ENCODE assay signal across 9 mouse cellular contexts in genomic region chr7:142531973-142532521, GRCm38 (mm10). TPM values are rescaled to one million over a fixed set of nuclear protein-coding genes. Genes with fewer than 3 reads are reported as not detected.
DNase-seq lines count a peak whose midpoint lies in the region; ATAC-seq lines count a peak whose summit lies in the region.
"Had no signal": no experiment of that assay in that cellular context is flagged by ENCODE, and none has a peak within 500 bp of the region (broad histone marks: within the 10 kb centered on the region; RNA-seq: fewer than 3 reads in every experiment).

No protein-coding gene starts in this region.

- H3K4me2 ChIP-seq in embryonic facial prominence, embryonic 13.5 days, result peak overlapping the region; percentile 80; the same call in 1 of the 2 replicates
- no peak overlapping the region; the same call in 1 of the 2 replicates for H3K4me2 ChIP-seq in hindbrain, embryonic 16.5 days (ENCODE audit: low read length)
- H3K4me2 ChIP-seq in midbrain, embryonic 14.5 days (ENCODE audit: low read length), result peak overlapping the region; percentile 81

- H3K4me3 ChIP-seq in embryonic facial prominence, embryonic 13.5 days, result no peak overlapping the region
- no peak overlapping the region for H3K4me3 ChIP-seq in hindbrain, embryonic 16.5 days (ENCODE audit: low read length)
- H3K4me3 ChIP-seq in midbrain, embryonic 14.5 days (replicated peaks; ENCODE audit: low read depth, low read length), result peak overlapping the region; percentile 73; the same call in 1 of the 2 replicates

- WGBS in embryonic facial prominence, embryonic 13.5 days, result 86% methylated on average over 4 of the region's 4 CpGs
- 70% methylated on average over 4 of the region's 4 CpGs for WGBS in hindbrain, embryonic 16.5 days
- WGBS in midbrain, embryonic 14.5 days, result 86% methylated on average over 4 of the region's 4 CpGs

- H3K36me3 ChIP-seq in embryonic facial prominence, embryonic 13.5 days, result peaks cover 13% of the 10 kb centered on the region
- no peaks in the 10 kb centered on the region; the same call in 1 of the 2 replicates for H3K36me3 ChIP-seq in hindbrain, embryonic 16.5 days (ENCODE audit: control insufficient read depth, insufficient read depth, low read length)
- H3K36me3 ChIP-seq in midbrain, embryonic 14.5 days (ENCODE audit: control insufficient read depth, insufficient read depth, low read length), result peaks cover 3% of the 10 kb centered on the region; the same call in 1 of the 2 replicates

- no peak for ATAC-seq in embryonic facial prominence, embryonic 13.5 days (ENCODE audit: insufficient number of reproducible peaks, insufficient read depth, low FRiP score, low TSS enrichment, low read depth)
- peak; percentile 41 for ATAC-seq in hindbrain, embryonic 16.5 days
- peak; percentile 19; the same call in 1 of the 2 replicates for ATAC-seq in midbrain, embryonic 14.5 days (ENCODE audit: low FRiP score, low TSS enrichment)

- H3K9me3 ChIP-seq in embryonic facial prominence, embryonic 13.5 days, result no peaks in the 10 kb centered on the region
- no peaks in the 10 kb centered on the region for H3K9me3 ChIP-seq in hindbrain, embryonic 16.5 days (ENCODE audit: control insufficient read depth, low read length)
- H3K9me3 ChIP-seq in midbrain, embryonic 14.5 days (ENCODE audit: control insufficient read depth, low read length), result no peaks in the 10 kb centered on the region

- H3K27me3 ChIP-seq in embryonic facial prominence, embryonic 13.5 days, result no peaks in the 10 kb centered on the region
- no peaks in the 10 kb centered on the region for H3K27me3 ChIP-seq in hindbrain, embryonic 16.5 days (replicated peaks; ENCODE audit: control insufficient read depth, insufficient read depth, low read length)
- no peaks in the 10 kb centered on the region for H3K27me3 ChIP-seq in midbrain, embryonic 14.5 days (ENCODE audit: control insufficient read depth, insufficient read depth, low read length)

- peak overlapping the region; percentile 97 for H3K27ac ChIP-seq in embryonic facial prominence, embryonic 13.5 days
- no peak overlapping the region for H3K27ac ChIP-seq in hindbrain, embryonic 16.5 days (ENCODE audit: low read depth, low read length)
- peak overlapping the region; percentile 78 for H3K27ac ChIP-seq in midbrain, embryonic 14.5 days (replicated peaks; ENCODE audit: low read depth, low read length)

- DNase-seq in gastrocnemius, postnatal 25 days, result peak; percentile 65
- DNase-seq in gastrocnemius, adult 18-20 months (ENCODE audit: low spot score), result no peak
- DNase-seq in midbrain, embryonic 14.5 days, result no peak
- DNase-seq in right cerebral cortex, adult 2 months (ENCODE audit: low spot score in 2 of 2), result no peak
- no peak for DNase-seq in left cerebral cortex, adult 11 months (ENCODE audit: low spot score)
- no peak for DNase-seq in thymus, postnatal 10 days (ENCODE audit: low spot score in 2 of 2)
- DNase-seq: lung, adult 2 months had no signal

- peak overlapping the region; percentile 91 for H3K9ac ChIP-seq in embryonic facial prominence, embryonic 13.5 days
- no peak overlapping the region; the same call in 1 of the 2 replicates for H3K9ac ChIP-seq in hindbrain, embryonic 16.5 days (ENCODE audit: low read depth, low read length)
- H3K9ac ChIP-seq in midbrain, embryonic 14.5 days (replicated peaks; ENCODE audit: low read length), result no peak overlapping the region

- peaks cover 62% of the 10 kb centered on the region for H3K4me1 ChIP-seq in embryonic facial prominence, embryonic 13.5 days
- peaks cover 13% of the 10 kb centered on the region for H3K4me1 ChIP-seq in hindbrain, embryonic 16.5 days (ENCODE audit: control insufficient read depth, insufficient read depth, low read depth, low read length)
- H3K4me1 ChIP-seq in midbrain, embryonic 14.5 days (ENCODE audit: control insufficient read depth, insufficient read depth, low read length), result peaks cover 15% of the 10 kb centered on the region

RNA-seq across cellular contexts. Expression of gene Mrpl23, which starts 0.4 kb away (rescaled TPM):
- total RNA-seq in gastrocnemius, postnatal 25 days (2021), result 10 to 100 TPM in 1 of 2 experiments, 1 to 10 TPM in 1; 8.6 to 18.3 TPM
- total RNA-seq in gastrocnemius, adult 18-20 months (2021), result 1 to 10 TPM; 1.7 to 1.9 TPM
- polyA plus RNA-seq in embryonic facial prominence, embryonic 13.5 days (2015; fragmentation: Nextera tagmentation; extraction: Ambion mirVana), result 36.0 and 36.7 TPM in 2 replicates
- 22.3 and 26.2 TPM in 2 replicates for polyA plus RNA-seq in hindbrain, embryonic 16.5 days (2015; fragmentation: Nextera tagmentation; extraction: Ambion mirVana)
- 11.9 and 23.9 TPM in 2 replicates for polyA plus RNA-seq in midbrain, embryonic 14.5 days (2014; fragmentation: Nextera tagmentation; extraction: Ambion mirVana)

RNA-seq across cellular contexts. Expression of gene Tnnt3, which starts 33.4 kb away (rescaled TPM):
- total RNA-seq in gastrocnemius, postnatal 25 days (2021), result over 10,000 TPM; 28,170 to 31,317 TPM
- total RNA-seq in gastrocnemius, adult 18-20 months (2021), result over 10,000 TPM; 35,269 to 35,976 TPM
- polyA plus RNA-seq in embryonic facial prominence, embryonic 13.5 days (2015; fragmentation: Nextera tagmentation; extraction: Ambion mirVana), result 3.8 and 5.8 TPM in 2 replicates
- 3.1 and 25.7 TPM in 2 replicates for polyA plus RNA-seq in hindbrain, embryonic 16.5 days (2015; fragmentation: Nextera tagmentation; extraction: Ambion mirVana)
- 1.1 TPM in 1 of 2 replicates, not detected in the other for polyA plus RNA-seq in midbrain, embryonic 14.5 days (2014; fragmentation: Nextera tagmentation; extraction: Ambion mirVana)
